Mouse (Mus musculus) kidney, postnatal 4 days (tissue): ENCODE data around the gene Rreb1.
A peak's percentile ranks its signal among the peaks of the same experiment; 100 is the strongest.

Experiments
- DNase-seq, 2 experiments: peaks; one replicate each; pipeline ENCODE4 v3.0.0; 2021; ENCODE audit warnings: mixed read lengths in 2 of 2

Rreb1 gene

DNA sequence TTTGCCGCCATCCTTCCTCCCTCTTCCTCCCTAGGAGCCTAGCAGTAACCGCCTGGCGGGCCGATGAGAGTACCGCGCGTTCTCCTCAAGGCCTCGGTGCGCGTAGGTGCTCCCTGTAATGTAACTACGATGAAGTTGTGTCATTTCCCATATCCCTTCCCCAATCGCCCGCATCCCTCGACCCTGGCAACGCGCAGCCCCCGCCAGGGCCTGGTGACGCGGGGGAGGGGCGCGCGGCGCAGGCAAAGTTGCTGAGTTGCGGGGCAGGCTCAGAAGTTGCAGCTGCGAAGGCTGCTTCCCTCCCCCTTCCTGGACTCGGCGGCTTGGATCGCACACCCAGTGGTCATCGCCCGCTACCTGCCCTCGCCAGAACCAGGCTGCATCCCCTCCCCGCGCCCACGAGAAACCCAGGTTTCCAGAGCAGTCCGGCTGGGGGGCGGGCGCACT, at the start of gene Rreb1:
TSS of gene Rreb1 (plus strand) at position 254 of the 447 bp plus-strand sequence.
- DNase-seq, result peak; percentile 64 to 80

DNA sequence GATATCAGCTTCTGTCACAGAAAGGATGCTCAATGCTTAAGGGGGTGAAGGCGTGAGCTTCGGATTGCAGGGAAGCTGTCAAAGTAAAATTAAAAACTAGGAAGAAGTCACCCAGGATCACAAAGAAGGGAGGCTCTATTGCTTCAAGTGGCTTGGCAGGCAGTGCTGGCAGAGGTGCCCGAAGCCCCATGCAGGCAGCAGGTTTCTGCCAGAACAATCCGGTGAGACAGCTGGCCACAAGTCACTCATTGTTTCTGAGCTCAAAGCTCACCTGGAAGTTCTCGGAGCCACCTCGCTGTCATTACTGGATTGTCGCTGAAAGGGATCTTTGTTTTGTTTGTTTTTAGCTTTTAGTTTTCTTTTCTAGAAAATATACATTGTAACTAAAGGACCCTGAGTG, 49.6 kb upstream of the Rreb1 start:
- DNase-seq, result no peak

DNA sequence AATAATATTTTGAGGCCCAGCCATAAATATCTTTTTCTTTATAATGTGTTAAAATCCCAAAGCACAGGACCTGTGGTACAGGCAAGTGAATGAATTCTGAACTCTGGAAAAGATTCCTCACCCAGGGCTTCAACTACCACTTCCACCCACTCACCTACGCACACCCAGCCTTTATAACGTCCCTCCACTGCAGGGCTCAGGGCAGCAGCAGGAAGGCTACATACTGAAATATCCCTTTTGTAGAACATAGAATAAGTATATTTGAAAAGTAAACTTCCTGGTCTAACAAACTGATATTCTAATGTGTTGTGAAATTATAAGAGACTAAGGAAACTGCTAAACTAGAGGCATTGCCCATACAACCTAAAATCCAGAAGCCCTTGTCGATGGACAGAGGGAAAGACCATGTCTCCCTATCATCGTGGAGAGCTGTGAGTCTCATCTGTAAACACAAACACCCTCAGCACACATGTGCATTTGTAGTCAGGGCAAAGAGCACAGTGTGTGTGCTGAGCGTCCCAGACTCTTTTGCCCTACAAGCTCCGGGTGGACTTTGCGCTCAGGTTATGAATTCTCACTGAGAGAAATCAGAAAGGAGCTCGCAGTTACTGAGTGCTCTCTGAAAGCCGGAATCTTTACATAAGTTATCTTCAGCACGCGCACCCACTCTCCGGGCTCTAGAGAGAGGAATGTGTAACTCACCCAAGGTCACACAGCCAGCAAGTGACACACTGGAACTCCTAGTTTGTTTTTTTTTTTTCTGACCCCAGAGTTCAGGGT, 46.1 kb upstream of the Rreb1 start:
- DNase-seq, result peak in 1 of 2 experiments; percentile 49

DNA sequence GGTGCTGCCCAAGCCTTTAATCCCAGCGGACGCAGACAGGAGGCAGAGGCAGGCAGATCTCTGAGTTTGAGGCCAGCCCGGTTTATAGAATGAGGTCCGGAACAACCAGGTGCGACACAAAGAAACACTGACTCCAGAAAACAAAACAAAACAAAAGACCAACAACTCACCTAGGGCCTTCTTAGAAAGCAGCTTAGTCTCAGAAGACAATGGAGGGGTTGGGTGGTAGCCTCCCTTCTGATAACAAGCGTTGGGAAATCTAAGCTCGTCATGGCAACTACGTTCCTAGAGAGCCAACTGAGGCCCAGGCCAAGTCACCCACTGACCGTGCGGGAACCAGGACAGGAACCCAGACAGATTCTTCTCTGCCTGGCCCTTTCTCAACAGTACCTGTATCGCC, 43.7 kb upstream of the Rreb1 start:
- DNase-seq, result no peak

DNA sequence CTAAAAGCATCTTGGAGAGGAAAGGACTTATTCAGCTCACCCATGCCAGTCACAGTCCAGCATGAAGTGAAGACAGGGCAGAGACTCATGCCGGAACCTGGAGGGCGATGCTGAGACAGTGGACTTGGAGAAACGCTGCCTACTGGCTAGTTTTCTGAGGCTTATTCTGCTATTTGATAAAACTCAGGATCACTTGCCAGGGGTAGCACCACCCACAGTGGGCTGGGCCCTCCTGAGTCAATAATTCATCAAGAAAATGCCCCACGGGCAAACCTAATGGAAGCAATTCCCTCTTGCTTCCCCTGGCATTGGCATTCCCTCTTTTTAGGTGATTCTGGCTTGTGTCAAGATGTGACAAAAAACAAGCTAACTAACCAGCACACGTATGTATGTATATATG, 38.1 kb upstream of the Rreb1 start:
- peak; percentile 22 to 45 for DNase-seq

DNA sequence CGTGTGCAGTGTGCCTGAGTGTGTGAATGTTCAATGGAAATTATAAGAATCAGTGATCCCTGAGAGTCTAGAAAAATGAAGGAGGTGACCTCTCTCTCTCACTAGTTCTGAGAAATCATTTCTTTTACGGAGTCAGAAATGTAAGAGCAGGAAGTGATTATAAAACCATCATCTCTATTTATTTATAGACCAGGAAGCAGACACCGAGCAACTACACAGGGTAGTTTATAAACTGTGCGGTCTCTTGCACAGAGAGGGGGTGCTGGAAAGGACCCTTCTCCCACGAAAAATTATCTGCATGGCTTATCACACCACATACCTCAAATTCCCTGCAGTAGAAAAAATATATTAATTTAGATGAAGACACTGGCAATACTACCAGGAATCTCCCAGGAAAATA, 37.4 kb upstream of the Rreb1 start:
- DNase-seq, result no peak

DNA sequence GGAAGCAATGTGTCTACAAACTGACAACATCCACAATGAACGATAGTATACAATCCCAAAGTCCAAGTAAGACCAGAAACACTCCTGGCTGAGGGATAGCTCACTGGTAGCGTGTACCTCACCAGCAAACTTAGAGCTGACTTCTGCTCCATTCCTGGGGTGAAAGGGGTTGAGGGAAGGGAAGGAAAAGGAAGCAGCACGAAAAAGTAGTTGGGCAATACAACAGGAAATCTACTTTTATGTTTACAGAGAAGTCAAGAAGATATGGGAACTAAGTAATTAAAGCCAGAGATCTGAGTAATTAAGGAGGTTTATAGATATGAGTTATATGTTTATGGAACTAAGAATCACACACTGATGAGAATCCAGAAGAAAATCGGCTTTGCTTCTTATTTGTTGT, 36.0 kb upstream of the Rreb1 start:
- no peak for DNase-seq

DNA sequence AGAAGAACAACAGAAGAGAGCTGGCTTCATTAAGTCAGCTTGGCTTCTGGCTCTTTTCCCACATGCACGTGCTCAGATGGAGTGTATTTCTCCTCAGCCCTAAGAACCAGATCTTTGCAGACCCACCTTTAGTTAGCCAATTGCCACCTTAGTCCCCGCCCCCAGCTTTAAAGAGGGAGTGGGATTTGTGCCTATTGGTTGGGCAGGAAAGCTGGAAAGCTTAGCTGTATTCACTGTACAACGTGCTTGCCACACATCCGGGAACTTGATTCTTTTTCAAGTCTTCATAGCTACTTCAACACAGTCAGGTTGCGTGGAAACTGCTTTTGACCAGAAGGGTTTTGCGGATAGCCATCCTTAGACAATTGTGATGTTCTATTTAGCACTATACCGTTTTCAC, 30.7 kb upstream of the Rreb1 start:
- DNase-seq, result no peak

DNA sequence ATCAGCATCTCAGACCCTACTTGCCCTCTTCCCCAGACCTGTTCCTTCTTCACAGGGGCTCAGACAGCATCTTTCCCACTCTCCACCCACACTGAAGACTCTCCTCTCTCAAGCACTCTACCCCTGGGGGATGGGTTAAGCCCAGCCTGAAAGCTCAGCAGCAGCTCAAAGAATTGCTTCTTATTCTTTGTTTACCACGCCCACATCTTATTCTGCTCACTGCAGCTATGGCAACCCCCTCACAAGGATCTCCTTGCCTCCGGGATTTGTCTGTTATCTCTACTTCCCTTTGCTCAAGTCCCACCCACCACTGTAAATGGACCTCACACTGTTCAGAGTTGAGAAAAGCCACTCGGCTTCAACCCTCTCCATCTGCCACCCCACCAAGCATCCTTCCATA, 28.7 kb upstream of the Rreb1 start:
- DNase-seq, result no peak

DNA sequence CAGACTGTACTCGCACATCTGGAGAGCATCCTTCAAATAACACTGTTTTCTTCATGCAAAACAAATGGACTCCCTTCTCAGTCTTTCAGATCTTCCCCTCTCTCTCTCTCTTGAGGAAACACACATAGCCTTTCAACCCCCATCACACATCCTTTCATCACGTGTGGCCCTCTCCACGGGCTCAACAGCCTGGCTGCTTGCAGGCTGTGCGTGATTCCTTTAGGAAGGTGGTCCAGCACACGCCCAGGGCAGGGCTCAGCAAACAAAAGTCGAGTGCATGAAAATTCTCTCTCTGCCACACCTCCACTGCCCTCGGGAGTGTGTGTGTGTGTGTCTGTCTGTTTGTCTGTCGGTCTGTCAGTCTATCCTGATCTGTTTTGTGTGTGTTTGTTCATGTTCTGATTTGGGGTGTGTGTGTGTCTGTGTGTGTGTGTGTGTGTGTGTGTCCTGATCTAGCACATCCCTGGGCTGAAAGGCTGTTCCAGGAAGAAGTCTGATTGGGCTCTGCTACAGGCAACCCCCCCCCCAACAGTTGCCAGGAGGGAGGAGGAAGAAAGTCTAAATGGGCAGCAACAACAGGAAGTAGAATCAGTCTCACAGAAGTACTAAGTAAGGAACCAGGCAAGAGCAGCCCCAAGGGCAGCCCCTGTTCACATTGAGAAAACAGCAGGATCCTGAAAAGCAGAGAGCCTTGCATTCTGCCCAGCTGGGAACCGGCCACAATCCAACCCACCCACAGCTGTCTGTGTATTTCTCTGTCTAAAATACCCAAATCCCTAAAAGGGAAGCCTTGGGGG, 26.8 kb upstream of the Rreb1 start:
- DNase-seq, result peak; percentile 27 to 54

DNA sequence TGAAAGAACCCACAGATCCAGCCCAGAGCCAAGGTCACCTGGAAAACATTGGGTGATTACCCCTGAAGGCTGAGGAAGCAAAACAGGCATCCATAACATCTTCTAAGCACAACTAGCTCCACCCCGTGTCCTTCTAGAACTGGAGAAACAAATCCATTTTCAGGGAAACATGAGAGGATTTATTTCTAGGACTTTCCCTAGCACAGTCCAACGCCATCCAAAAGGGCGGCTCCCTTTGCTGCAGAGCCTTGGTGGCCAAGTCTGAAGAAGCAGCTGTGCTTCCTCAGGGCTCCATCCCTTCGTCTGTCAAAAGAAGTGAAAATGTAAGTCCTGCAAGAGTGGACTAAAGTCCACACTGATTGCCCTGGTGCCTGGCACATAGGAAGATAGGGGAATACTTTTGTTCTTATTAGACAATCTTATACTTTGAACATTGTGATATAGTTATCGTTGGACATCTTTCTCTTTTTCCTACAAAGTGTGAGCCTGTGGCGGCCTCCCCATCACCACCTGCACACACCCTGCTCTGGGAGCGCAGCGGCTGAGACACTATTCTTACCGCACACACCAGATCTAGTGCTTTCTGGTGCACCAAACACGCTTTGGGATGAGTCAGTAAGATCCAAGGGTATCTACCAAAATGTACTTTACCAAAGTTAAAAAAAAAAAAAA, 18.7 kb upstream of the Rreb1 start:
- DNase-seq, result no peak

DNA sequence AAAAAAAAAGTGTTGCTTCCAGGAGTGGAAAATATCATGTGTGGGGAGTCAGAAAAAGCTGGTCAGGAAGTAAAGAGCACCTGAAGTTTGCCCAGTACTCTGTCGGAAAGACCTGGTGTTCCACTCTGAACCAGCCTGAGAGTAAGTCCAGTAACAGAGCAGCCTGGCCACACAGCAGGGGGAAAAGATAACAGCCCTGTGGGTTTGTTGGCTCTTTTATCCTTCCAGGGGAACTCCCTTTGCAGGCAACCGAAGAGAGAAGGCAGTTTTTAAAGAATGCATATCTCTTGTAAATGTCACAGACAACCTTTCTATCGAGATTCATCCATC, 18.2 kb upstream of the Rreb1 start:
- no peak for DNase-seq

DNA sequence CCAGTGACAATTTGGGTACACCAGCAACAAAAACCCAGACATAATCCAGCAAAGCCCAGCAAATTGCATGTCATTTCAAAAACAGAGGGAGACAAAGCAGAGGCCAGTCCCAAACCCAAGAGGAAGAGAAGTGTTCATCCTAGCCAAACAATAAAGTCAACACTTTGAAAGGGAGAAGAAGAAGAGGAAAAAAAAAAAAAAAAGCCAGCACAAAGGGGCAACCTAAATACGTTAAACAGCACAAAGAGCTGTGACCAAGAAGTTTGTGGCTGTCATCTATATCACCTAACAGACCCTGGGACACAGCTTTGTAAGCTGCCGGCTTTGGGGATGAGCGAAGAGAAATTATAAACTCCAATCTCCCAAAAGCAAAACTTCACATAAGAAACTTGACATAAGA, 17.8 kb upstream of the Rreb1 start:
- no peak for DNase-seq

DNA sequence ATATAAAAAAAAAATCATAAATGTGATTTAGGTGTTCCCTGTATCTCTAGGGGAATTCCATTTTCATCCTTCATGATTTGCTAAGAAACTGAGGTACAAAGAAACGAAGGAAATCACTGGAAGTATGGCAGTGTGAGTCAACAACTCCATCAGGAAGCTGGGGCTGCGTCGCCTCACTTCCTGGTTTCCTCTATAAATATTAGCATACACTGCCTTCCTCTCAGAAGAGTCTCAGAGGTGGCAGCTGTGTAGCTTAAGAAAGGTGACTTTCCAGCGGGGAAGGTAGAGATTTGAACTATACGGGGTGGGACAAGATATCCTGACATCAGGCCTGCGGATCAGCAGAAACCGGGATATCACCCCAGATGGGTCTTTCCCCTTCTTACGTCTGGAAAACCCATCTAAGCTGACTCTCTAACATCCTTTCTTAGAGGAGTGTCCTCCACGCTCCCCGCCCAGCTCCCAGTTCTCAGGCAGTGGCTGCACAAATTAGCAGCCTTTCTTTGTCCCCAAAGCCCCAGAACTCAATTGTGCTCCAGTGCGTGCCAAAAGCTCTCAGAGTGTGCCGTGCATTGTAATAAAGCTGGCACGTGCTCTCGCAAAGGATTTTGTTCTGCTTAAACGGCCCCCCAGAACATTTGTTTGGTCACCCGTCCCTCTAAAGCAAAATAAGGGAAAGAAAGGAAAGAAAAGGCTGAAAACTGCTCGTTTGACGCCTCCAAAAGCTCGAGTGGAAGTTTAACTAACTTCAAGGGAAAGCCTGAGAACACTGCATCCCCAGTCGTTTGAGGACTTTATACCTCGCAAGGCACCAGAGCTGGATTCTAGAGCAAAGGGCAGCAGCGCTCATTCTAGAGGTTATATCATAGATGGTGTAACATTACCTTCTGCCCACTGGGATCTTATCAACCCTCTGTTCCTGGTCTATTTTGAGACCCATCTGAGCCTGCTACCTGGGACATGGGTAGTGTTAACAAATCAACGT, 17.0 kb upstream of the Rreb1 start:
- DNase-seq, result peak; percentile 35 to 67

DNA sequence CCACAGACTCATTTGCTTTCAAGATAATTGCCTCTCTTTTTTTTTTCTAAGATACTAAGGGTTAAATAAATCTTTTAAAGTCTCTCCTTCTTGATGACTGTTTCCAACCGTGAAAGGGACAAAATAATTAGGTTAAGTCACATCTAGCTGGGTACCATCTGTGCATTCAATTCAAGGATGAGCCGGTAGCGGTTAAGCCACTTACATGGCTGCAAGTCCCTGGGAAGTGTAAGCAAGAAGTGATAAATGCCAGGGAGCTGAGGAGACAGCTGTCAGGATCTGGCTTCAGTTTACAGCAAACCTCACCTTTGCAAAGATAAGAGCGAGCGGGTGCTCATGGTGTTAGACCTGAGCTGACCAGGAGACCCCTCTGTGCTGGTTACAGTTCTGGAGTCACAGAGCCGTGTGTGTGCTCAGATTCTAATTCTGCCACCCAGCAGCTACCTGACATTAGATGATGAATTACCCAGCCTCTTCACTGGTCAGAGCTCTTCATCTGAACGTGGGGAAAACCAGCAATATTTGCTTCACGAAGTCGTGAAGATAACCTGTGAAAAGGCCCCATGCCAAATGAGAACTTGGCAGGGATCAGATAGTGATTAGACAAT, 14.3 kb upstream of the Rreb1 start:
- no peak for DNase-seq

DNA sequence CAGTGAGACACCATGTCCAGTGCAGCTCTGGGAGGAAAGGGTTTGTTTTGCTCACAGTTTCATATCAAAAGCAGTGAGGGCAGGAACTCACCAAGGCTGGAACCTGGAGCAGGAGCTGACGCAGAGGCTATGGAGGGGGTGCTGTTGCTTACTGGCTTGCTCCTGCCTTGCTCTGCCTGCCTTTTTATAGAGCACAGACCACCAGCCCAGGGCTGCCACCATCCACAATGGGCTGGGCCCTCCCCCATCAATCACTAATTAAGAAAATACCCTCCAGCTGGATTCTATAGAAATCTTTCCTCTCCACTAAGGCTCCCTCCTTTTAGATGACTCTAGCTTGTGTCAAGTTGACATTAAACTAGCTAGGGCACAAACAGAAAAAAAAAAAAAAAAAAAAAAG, 8.4 kb upstream of the Rreb1 start:
- no peak for DNase-seq

DNA sequence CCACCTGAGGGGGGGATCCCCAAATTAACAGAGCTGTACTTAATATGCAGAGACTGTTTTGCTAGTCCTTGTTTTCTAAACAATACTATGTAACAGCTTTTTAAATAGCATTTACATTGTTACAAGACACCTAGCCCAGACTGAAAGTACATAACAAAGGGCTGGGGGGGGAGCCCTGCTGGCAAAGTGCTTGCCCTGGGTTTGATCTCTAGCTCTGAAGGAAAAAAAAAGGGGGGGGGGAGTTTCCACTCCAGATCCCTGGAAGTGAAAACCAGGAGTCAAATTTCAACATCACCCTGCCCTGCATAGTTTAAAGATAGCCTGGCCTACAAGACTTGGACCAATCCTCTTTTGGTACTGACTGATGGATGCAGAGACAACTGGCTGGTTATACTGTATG, 4.7 kb upstream of the Rreb1 start:
- DNase-seq, result no peak

DNA sequence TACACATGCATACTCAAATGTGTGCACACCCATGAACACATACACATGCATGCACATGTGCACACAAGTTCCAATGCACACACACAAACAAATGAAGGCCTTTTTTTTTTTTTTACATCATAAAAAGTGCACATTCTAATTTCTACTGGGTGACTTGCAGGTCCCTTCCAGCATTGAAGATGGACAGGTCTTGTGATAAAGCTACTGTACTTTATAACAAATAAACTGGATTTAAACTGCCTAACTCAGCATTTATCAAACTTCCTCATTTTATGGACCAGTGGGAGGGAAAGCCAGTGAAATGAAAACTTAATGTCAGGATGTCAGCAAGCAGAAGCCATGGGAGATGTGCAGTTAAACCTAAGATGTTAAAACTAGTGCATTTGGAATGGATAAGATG, 1.5 kb upstream of the Rreb1 start:
- no peak for DNase-seq

DNA sequence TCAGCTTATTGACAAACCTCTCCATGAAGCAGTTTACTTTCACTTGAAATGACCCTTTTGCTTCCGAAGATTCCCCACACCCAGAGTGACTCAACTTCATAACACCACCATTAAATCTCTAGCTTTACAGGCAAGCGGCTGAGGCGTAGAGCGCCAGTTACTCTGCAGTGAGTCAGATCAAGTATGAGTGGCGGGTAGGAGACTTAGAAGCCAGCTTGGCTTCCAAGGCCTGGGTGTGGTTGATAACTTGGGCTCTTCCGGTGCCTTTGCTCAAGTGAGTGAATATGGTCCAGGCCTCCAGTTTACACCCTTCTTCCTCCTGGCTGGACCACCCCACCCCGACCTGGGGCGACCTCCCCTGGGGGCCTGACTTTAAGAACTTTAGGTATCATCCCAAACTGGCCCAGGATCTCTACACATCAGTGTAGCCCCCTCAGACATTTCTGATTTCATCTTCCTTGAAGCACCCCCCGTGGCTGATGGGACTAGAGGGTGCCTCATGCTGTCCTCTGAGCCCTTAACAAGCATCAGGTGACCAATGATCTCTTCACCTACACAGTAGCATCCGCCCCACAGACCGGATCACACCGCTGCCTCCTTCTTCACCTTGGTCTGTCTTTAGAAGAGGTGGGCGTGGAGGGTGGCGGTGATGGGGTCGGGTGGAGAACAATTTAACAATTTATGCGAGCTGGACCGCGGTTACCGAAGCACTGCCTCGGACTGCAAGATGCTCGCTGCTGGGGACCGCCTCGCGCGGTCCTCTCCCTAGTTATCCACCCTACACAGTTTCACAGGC, 651 bp upstream of the Rreb1 start:
- DNase-seq, result no peak

DNA sequence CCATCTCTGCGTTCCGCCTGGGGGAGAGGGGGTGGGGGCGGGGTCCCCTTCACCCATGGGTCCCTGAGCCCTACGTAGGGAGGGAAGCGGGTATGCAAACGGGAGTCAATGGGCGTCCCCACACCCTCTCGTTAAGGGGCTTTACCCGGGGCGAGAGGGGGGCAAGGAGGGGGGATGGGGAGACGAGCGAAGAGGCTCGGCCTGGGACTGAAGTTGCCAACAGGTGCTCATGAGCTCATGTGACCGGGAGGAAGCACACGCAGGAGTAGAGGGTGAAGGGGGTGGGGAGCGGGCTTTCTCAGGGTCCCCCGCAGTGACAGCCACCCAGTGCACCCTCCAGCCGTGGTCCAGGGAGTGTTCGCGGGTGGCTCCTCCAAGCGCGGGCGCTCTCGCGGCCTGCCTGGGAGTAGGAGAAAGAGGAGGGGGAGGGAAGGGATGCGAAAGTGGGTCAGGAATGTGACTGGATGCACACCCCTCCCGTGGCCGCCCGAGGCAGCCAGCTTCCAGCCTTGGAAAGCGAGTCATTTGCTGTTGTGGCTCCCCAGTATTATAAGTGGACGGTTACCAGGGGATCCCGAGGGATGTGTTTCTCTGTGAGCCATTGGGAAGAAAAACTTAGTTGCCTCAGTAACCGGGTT, 513 bp downstream of the Rreb1 start:
- DNase-seq, result peak; percentile 55 to 73

DNA sequence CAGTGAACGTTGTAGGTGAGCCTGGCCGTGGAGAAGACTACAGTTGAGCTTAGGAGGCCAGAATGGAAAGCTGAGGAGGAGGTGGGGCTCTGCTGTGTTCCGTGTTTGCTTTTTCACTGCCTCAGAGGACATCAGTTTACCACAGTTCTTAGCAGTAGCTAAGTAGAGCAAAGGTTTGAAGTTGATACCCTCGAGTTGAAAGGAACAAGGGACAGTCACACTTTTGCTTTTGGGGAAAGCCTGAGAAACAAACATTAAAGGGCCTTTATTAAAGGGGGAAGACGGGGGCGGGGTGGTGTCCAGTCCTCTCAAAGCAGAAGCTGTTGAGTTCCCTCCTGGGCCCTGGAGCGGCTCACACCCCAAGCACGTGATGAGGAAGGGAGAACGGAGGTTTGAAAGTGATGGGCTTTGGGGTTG, 1.1 kb downstream of the Rreb1 start:
- peak; percentile 10 to 38 for DNase-seq
